Mouse (Mus musculus) heart, embryonic 10.5 days (tissue): ENCODE measurements at regions not wholly inside any gene's neighbourhood (a gene's known extent, or its start where the extent isn't known, plus 50 kb on each side); places are given as distances from the start of the nearest gene placed in this dataset.

Experiments
- DNase-seq: peaks from one replicate; pipeline ENCODE4 v3.0.0-alpha.2; 2017; ENCODE audit warnings: low spot score
- H3K27ac ChIP-seq: fragments of 300-500 bp; sonication (generic); 2 replicates; pipeline ENCODE4 v1.5.1; 2016; ENCODE audit warnings: mild to moderate bottlenecking
- H3K27me3 ChIP-seq: fragments of 300-500 bp; sonication (generic); 2 replicates; pipeline ENCODE4 v1.6.1; 2016; ENCODE audit warnings: mild to moderate bottlenecking; ENCODE audit not compliant: poor library complexity, insufficient read depth, severe bottlenecking
- H3K36me3 ChIP-seq: fragments of 300-500 bp; sonication (generic); 2 replicates; pipeline ENCODE4 v1.6.1; 2016; ENCODE audit warnings: mild to moderate bottlenecking, moderate library complexity
- H3K4me1 ChIP-seq: fragments of 300-500 bp; sonication (generic); 2 replicates; pipeline ENCODE4 v1.6.1; 2016; ENCODE audit warnings: mild to moderate bottlenecking
- H3K4me3 ChIP-seq: fragments of 300-500 bp; sonication (generic); 2 replicates; pipeline ENCODE4 v1.5.1; 2016; ENCODE audit warnings: mild to moderate bottlenecking, moderate library complexity
- H3K9me3 ChIP-seq: fragments of 300-500 bp; sonication (generic); 2 replicates; pipeline ENCODE4 v1.6.1; 2016; ENCODE audit warnings: mild to moderate bottlenecking, moderate library complexity
- WGBS: fragments of 180-500 bp; shearing (Covaris S2); methylation state at CpG from one replicate; pipeline ENCODE4 v1.1.7; 2016; 5-methylcytosine and 5-hydroxymethylcytosine counted together

DNA sequence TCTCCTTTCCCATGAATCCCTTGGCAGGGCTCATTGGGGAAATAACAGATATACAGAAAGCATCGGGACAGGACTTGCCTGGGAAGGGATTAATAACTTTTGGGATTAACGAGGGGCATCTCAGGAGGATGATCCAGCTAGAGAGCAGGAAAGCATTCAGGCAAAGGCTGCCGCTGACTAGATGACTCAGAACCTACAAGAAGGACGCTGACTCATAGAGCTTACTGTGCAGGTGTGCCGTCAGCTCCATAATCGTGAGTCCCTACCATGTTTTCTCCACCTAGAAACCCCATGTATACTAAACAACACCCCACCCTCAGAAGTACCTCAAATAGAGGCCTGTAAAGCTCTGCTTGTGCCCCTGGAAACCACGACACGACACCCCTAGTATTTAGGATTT lies 50.9 kb upstream of the Tenm4 start:
- WGBS, result 88% methylated on average over 8 of the region's 8 CpGs
- Histone ChIP-seq H3K27me3 (no peaks in the 10 kb centered on the region), H3K27ac (no peak overlapping the region), H3K36me3 (no peaks in the 10 kb centered on the region), H3K9me3 (no peaks in the 10 kb centered on the region), H3K4me3 (no peak overlapping the region), H3K4me1 (no peaks in the 10 kb centered on the region)
- DNase-seq, result no peak
